Mouse (Mus musculus) lung, postnatal 36 days (tissue): ENCODE data around the gene Rad51c.

Source experiments
- DNase-seq: peaks from one replicate; pipeline ENCODE4 v3.0.0; 2022; ENCODE audit warnings: mixed read lengths

The Rad51c gene

GRCm38 (mm10) chr11:87365120-87365519 is 39.6 kb downstream of the Rad51c start:
- DNase-seq, result no peak

DNA sequence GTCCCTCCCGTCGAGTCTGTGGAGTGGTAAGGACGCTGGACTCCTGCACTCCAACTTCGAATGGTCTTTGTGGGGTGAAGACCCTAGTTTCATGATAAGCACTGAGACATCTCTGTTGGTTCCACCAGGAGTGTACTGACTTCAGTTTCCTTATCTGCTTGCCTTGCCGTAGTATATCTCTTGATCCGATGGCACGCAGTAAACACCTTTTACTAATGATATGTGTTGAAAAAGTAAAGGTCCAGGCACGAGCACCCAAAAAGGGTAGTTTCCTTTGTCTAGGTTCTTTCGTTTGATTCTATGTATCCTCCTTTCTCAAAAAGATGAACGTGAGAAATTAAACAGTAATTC is 45.5 kb downstream of the Rad51c start:
- DNase-seq, result no peak

- DNase-seq, result peak; percentile 55
These were observed 46.2 kb downstream of the Rad51c start, which contains the start of gene Ppm1e for GRCm38 (mm10) chr11:87358331-87359261. Ppm1e (minus strand) TSS chr11:87359023.

DNA sequence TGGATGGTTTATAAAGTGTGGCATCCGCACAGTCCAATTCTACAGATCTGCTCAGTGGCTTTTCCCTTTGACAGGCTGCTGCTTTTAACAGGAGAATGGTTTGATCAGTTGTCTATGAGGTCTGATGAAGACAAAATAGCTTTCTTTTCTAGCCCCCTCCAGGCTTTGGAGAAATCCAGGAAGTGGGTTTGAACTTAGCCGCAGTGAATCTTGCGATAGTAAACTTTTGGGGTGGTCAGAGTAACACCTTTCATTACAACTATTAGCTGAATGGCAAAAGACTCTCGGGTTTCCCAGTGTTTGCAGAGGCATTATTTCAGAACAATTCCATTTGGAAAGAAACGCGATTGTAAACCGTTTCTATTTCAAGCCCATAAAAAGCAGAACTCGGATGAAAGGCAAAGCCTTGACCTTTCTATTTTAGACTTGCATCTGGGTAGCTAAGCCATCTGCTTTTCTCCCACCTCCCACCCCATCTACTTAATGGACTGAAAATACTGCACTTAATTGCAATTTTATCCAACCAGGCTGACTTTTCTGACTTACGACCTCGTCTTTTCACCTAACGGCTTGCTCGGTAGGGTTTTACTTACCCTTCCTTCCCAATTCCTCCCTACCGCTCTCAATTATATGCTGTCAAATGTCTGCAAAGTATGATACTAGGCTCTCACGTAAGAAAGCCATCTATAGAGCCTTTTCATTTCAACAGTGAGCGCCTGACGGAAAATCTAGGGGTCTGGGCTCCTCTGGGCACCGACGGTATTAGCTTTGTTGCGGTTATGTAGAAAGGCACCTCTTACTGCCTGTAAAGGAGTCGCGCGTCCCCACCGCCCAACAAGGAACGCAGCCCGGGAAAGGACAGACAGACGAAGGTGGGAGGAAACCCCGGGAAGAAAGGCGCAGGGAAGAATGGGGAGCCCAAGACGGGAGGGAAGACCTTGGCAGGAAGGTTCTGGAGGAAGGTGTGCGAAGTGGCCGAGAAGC is 47.1 kb downstream of the Rad51c start:
- no peak for DNase-seq

DNA sequence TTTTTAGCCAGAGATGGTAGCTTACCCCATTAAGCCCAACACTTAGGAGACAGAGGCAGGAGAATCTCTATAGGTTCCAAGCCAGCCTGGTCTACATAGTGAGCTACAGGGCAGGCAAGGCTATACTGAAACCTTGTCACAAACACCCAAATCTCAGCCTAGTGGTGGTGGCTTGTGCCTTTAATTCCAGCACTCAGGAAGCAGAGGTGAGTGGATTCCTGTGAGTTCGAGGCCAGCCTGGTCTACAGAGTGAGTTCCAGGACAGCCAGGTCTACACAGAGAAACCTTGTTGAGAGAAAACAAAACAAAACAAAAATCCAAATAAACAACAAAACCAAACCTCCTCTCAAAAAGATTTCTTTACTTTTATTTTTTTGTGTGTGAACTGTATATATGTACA is 49.9 kb downstream of the Rad51c start:
- no peak for DNase-seq

DNA sequence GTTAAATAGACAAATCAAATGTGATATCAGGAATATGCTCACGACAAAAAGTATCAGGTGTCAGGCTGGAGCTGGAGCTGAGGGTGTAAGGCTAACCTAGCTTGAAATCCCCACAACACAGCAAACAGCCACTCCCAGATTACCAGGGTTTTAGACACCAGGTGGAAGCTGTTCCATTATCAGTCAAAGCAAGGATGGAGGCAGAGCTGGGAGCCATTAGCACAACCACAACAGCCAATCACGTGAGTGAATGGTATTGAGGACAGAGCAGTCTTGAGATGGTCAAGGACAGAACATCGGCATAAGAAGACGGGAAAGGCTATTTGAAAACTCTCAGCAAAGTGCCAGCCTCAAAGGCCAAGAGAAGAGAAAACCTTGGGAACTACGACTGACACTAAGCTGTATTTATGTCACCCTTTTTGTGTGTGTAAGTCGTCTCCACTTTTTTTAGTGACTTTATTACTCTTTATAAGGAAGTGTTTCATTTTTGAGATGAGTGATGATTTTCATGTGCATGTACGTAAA is 51.0 kb downstream of the Rad51c start:
- DNase-seq, result no peak
